Mouse (Mus musculus): ENCODE measurements at regions not wholly inside any gene's neighbourhood (a gene's known extent, or its start where the extent isn't known, plus 50 kb on each side); places are given as distances from the start of the nearest gene placed in this dataset.

- DNase-seq (ENCODE audit: low read depth) = no peak
Observed at GRCm38 (mm10) chr12:25148099-25148498, 51.2 kb upstream of the Id2 start.
